Mouse (Mus musculus) layer of hippocampus, adult 2 months (tissue): ENCODE results near the gene Pcsk4. TPM values are rescaled to one million over a fixed set of nuclear protein-coding genes. Genes with fewer than 3 reads are reported as not detected.

Source experiments
- DNase-seq, 2 experiments: peaks; one replicate each; pipeline ENCODE4 v3.0.0; 2022; ENCODE audit warnings: low spot score in 2 of 2
- H3K27ac ChIP-seq: fragments of 200-600 bp; 2 replicates; pipeline ENCODE4 v1.8.1; 2022
- H3K4me3 ChIP-seq: fragments of 200-600 bp; 2 replicates; pipeline ENCODE4 v1.8.1; 2022; ENCODE audit warnings: mild to moderate bottlenecking
- CTCF ChIP-seq: fragments of 200-600 bp; conservative IDR thresholded peaks from 2 replicates; pipeline ENCODE4 v1.8.1; 2022; ENCODE audit warnings: antibody characterized with exemption, mild to moderate bottlenecking, moderate library complexity
- total RNA-seq, 2 experiments: library from RNA; stranded (reverse); gene quantifications; 2 replicates each; pipeline ENCODE4 v1.2.3; 2021

Pcsk4 gene
- total RNA-seq, 2 experiments from 2014 or later, result 2.8 to 3.2 TPM

DNA sequence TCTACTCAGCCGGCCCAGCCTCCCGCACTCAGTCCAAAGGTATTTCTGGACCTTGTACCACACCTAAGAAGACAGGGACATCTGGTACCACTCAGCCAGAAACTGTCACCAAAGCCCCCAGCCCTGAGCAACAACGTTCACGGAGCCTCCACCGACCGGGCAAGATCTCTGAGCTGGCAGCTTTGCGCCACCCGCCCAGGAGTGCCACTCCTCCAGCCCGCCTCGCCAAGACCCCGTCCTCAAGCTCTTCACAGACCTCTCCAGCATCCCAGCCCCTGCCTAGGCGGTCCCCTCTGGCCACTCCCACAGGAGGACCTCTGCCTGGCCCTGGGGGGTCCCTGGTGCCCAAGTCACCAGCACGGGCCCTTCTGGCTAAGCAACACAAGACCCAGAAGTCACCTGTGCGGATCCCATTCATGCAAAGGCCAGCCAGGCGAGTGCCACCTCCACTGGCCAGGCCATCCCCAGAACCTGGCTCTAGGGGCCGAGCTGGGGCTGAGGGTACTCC, 14.8 kb downstream of the Pcsk4 start:
- TF ChIP-seq CTCF, result no peak
- no peak for DNase-seq
- no peak overlapping the region for H3K4me3 ChIP-seq
- H3K27ac ChIP-seq, result no peak overlapping the region; the same call in 1 of the 2 replicates

DNA sequence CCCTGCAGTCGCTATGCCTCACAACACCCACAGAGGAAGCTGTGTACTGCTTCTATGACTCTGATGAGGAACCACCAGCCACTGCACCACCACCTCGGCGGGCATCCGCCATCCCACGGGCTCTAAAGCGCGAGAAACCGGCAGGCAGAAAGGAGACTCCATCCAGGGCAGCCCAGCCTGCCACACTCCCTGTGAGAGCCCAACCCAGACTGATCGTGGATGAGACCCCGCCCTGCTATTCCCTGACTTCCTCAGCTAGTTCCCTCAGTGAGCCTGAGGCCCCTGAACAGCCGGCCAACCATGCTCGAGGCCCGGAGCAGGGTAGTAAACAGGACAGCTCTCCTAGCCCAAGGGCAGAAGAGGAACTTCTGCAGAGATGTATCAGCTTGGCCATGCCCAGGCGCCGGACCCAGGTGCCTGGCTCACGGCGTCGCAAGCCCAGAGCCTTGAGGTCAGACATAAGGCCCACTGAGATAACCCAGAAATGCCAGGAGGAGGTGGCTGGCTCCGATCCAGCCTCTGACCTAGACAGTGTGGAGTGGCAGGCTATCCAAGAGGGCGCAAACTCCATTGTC, 15.6 kb downstream of the Pcsk4 start:
- no peak overlapping the region for H3K4me3 ChIP-seq
- DNase-seq, result no peak
- H3K27ac ChIP-seq, result peak overlapping the region; percentile 46; the same call in 1 of the 2 replicates
- no peak for TF ChIP-seq CTCF

DNA sequence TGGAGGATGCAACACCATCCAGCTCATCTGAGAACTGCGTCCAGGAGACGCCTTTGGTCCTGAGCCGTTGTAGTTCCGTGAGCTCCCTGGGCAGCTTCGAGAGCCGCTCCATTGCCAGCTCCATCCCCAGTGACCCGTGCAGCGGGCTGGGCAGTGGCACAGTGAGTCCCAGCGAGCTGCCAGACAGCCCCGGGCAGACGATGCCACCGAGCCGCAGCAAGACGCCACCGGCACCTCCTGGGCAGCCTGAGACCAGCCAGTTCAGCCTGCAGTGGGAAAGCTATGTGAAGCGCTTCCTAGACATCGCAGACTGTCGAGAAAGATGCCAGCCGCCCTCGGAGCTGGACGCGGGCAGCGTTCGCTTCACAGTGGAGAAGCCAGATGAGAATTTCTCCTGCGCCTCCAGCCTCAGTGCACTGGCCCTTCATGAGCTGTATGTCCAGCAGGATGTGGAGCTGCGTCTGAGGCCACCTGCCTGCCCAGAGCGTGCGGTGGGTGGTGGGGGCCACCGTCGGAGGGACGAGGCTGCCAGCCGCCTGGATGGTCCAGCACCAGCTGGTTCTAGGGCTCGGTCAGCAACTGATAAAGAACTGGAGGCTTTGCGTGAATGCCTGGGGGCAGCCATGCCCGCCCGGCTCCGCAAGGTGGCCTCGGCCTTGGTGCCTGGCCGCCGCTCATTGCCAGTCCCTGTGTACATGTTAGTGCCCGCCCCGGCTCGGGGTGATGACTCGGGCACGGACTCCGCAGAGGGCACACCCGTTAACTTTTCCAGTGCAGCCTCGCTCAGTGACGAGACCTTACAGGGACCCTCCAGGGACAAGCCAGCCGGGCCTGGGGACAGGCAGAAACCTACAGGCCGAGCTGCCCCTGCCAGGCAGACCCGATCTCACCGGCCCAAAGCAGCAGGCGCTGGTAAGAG, 16.5 kb downstream of the Pcsk4 start:
- TF ChIP-seq CTCF, result no peak

DNA sequence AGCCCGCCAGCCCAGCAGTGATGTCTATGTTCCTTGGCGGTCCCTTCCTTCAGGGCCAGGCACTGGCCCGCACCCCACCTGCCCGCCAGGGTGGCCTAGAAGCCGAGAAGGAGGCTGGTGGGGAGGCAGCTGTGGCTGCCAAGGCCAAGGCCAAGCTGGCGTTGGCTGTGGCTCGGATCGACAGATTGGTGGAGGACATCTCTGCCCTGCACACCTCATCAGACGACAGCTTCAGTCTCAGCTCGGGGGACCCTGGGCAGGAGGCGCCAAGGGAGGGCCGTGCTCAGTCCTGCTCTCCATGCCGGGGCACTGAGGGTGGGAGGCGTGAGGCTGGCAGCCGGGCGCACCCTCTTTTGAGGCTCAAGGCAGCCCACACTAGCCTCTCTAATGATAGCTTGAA, 17.7 kb downstream of the Pcsk4 start:
- no peak overlapping the region for H3K4me3 ChIP-seq
- H3K27ac ChIP-seq, result no peak overlapping the region
- DNase-seq, result no peak
- TF ChIP-seq CTCF, result no peak

More for the DNA sequence above, 16.5 kb downstream of the Pcsk4 start:
- Histone ChIP-seq H3K4me3 (no peak overlapping the region), H3K27ac (peak overlapping the region; percentile 46; the same call in 1 of the 2 replicates)
- no peak for DNase-seq

DNA sequence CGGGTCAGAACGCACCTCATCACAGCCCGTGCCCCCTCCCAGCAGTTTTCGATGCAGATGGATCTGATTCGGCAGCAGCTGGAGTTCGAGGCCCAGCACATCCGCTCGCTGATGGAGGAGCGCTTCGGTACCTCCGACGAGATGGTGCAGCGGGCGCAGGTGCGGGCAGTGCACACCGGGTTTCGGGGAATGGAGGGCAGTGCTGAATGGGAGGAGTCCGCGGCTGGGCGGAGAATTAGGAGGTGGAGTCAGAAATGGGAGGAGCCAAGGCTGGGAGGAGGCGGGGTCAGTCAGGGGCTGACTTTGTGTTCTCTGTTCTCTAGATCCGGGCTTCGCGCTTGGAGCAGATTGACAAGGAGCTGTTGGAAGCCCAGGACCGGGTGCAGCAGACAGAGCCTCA, 24.4 kb downstream of the Pcsk4 start:
- Histone ChIP-seq H3K4me3 (no peak overlapping the region), H3K27ac (no peak overlapping the region)
- TF ChIP-seq CTCF, result no peak
- no peak for DNase-seq

DNA sequence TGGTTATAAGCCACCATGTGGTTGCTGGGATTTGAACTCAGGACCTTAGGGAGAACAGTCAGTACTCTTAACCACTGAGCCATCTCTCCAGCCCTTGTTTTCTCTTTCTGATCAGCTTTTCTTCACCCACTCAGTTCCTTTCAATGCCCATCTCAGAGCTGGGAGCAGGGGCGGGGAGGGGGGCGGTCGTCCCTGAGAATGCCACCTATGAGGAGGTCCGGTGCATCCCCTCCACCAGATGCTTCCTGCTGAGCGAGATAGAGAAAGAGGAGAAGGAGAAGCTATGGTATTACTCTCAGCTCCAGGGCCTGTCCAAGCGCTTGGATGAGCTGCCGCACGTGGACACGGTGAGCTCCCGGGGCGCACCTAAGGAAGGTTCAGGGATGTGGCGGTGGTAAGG, 24.8 kb downstream of the Pcsk4 start:
- no peak for DNase-seq
- H3K4me3 ChIP-seq, result no peak overlapping the region
- no peak for TF ChIP-seq CTCF
- H3K27ac ChIP-seq, result no peak overlapping the region

DNA sequence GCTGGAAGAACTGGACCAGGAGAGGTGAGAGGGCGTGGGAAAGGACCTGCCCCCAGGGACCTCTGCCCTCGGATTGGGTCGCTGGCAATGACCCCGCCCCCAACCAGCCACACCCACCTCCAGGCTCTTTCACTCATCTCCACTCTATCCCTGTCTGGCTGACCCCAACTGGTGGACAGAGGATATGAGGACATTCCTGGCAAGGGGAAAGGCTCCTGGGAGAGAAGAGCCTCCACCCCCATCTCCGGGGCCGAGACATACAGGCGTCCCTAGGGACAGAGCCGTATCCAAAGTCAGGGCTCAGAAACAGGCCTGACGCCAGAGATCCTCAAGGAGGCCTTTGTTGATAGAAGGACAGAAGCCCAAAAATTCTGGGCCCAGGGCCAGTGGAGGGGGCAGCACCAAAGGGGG, 26.8 kb downstream of the Pcsk4 start:
- DNase-seq, result peak in 1 of 2 experiments; percentile 71
- Histone ChIP-seq H3K4me3 (no peak overlapping the region; the same call in 1 of the 2 replicates), H3K27ac (peak overlapping the region; percentile 98)
- TF ChIP-seq CTCF, result peak; percentile 16; the same call in 1 of the 2 replicates

DNA sequence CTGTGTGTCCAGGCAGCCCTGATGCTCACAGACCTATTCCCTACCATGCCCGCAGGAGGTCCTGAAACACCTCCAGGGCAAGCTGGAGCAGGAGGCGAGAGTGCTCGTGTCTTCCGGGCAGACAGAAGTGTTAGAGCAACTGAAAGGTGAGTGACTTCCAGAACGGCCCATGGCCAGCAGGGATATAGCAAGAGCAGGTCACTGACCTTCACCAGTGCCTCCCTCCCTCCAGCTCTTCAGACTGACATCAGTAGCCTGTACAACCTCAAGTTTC, 27.3 kb downstream of the Pcsk4 start:
- H3K27ac ChIP-seq, result peak overlapping the region; percentile 98
- TF ChIP-seq CTCF, result no peak
- DNase-seq, result no peak
- peak overlapping the region; percentile 11 for H3K4me3 ChIP-seq

DNA sequence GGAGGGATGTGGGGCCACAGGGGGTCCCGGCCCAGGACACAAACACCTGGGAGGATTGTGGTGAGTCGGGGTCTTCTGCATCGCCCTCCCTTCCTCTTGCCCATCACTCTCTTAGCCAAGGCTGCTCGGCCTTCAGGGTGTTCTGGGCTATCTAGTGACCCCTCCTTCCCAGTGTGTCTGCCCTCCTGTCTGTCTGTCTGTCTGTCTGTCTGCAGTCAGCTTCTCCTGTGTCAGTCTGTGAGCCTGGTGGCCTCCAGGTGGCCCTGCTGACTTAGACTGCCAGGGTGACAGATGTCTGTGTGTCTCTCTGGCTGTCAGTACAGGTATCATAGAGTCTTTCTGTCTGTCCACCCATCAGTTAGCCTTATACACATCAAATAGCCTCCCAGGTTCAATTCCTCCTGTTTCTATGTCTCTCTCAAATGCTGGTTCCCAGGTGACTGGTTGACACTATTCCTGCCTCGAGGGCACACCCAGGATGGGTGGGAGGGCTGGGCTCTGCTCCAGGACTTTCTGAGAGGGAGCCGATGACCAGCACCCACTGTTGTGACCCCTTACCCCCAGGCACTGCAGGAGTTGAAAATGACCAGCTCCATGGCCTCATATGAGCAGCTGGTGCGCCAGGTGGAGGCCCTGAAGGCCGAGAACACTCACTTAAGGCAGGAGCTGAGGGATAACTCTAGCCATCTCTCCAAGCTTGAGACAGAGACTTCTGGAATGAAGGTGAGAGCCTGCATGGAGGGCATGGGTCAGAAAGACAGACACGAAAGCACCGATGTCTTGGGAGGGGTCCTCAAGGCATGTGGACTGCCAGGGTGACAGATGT, 27.8 kb downstream of the Pcsk4 start:
- no peak for TF ChIP-seq CTCF
- Histone ChIP-seq H3K27ac (peak overlapping the region; percentile 98), H3K4me3 (peak overlapping the region; percentile 80)
- no peak for DNase-seq

DNA sequence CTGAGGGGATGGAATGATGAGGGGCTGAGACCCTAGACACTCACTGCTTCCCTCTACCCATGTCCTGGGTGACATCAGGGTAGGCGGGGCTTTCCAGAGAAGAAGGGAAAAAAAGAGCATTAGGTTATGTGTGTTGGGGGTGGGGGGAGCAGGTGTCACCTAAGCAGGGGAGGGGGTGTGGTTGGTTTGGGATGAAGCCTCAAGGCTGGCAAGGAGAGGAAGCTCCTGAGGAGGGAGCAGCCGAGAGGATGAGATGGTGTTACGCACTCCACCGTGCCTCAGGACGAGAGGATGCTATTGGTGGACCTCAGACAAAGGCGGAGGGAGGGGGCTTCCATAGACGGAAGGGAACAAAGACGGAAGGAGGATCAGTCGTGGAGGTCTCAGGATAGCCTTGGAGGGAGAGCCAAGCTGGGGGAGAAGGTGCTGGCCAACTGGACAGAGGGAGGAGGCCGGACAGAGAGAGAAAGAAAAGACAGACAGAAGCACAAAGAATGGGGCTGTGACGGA, 28.6 kb downstream of the Pcsk4 start:
- Histone ChIP-seq H3K27ac (peak overlapping the region; percentile 98), H3K4me3 (peak overlapping the region; percentile 80)
- DNase-seq, result no peak
- TF ChIP-seq CTCF, result no peak

DNA sequence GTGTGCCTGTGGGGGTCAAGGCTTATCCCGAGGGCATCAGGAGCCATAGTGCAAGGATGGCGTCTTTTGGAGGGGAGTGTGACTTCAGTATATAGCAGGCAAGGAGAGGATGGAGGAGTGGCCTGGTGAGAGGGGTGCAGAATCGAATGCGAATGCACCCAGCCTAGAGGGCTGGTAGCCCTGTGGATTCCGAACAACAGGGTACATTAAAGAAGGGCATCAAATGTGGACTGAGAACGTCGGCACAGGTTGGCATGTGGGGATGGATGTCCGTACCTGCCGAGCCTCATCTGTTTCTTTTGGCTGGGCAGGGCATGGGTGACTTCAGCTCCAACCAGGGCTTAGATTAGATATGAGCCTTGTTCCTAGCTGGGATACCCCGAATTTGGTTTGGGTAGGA, 29.5 kb downstream of the Pcsk4 start:
- H3K27ac ChIP-seq, result peak overlapping the region; percentile 98
- peak overlapping the region; percentile 80 for H3K4me3 ChIP-seq
- no peak for TF ChIP-seq CTCF
- no peak for DNase-seq

DNA sequence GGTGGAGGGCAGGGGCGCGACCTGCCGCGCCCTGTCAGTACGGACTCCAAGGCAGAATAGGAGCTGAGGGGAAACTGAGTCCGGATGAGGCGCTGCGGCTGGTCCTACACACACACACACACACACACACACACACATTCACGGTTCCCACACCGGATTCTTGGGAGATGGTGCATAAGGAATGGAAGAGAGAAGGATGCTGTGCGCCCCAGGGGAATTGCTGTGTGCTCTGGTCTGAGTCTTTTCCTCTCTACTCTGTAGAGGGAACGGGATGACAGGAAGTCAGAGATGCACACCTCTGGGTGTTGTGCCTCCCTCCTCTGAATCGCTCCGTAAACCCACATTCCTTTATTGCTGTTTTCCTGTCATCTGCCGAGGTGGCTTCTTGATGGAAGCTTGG, 30.0 kb downstream of the Pcsk4 start:
- Histone ChIP-seq H3K27ac (peak overlapping the region; percentile 98), H3K4me3 (peak overlapping the region; percentile 80)
- no peak for TF ChIP-seq CTCF
- DNase-seq, result no peak
